Mouse (Mus musculus): Measurements from ENCODE around the gene Papola. TPM values are rescaled to one million over a fixed set of nuclear protein-coding genes. Genes with fewer than 3 reads are reported as not detected.

The Papola gene
- polyA plus RNA-seq, 2 experiments, result 165 to 171 TPM

GRCm38 (mm10) chr12:105844406-105844805 is 59.9 kb downstream of the Papola start:
- Histone ChIP-seq H3K4me3 (replicated peaks; ENCODE audit: low read length) (no peak overlapping the region), H3K27me3 (ENCODE audit: control insufficient read depth, insufficient read depth, low read length) (no peaks in the 10 kb centered on the region), H3K27ac (replicated peaks; ENCODE audit: low read depth, low read length) (no peak overlapping the region), H3K36me3 (ENCODE audit: control insufficient read depth, insufficient read depth, low read length) (peaks cover 29% of the 10 kb centered on the region), H3K4me2 (replicated peaks; ENCODE audit: low read depth, low read length, severe bottlenecking) (no peak overlapping the region), H3K4me1 (ENCODE audit: control insufficient read depth, insufficient read depth, low read length) (peaks cover 10% of the 10 kb centered on the region), H3K9ac (ENCODE audit: low read depth, low read length, severe bottlenecking) (no peak overlapping the region), H3K9me3 (ENCODE audit: control insufficient read depth, low read length) (no peaks in the 10 kb centered on the region)
- TF ChIP-seq POLR2A (IDR thresholded peaks at IDR 0.05; ENCODE audit: borderline replicate concordance, extremely low read depth, insufficient read depth, insufficient read length), result no peak
- DNase-seq (ENCODE audit: low spot score) (no peak), ATAC-seq (ENCODE audit: low FRiP score, low read depth) (no peak)
- WGBS, result 89% methylated on average over 4 of the region's 4 CpGs

- peak; percentile 52 for DNase-seq (ENCODE audit: low spot score)
- TF ChIP-seq POLR2A (IDR thresholded peaks at IDR 0.05; ENCODE audit: borderline replicate concordance, extremely low read depth, insufficient read depth, insufficient read length), result no peak
- 24% methylated on average over 8 of the region's 8 CpGs for WGBS
- H3K4me1 ChIP-seq (ENCODE audit: control insufficient read depth, insufficient read depth, low read length), result peaks cover 10% of the 10 kb centered on the region
- H3K9ac ChIP-seq (ENCODE audit: low read depth, low read length, severe bottlenecking), result no peak overlapping the region
- H3K4me3 ChIP-seq (replicated peaks; ENCODE audit: low read length), result no peak overlapping the region
- ATAC-seq (ENCODE audit: low FRiP score, low read depth), result peak; percentile 24; the same call in 1 of the 2 replicates
- H3K4me2 ChIP-seq (replicated peaks; ENCODE audit: low read depth, low read length, severe bottlenecking), result no peak overlapping the region
- H3K36me3 ChIP-seq (ENCODE audit: control insufficient read depth, insufficient read depth, low read length), result 0 out of 2 replicates have a peak, but pooled peaks cover 2% of the 10 kb centered on the region
- H3K27ac ChIP-seq (replicated peaks; ENCODE audit: low read depth, low read length), result no peak overlapping the region
- no peaks in the 10 kb centered on the region for H3K27me3 ChIP-seq (ENCODE audit: control insufficient read depth, insufficient read depth, low read length)
- H3K9me3 ChIP-seq (ENCODE audit: control insufficient read depth, low read length), result no peaks in the 10 kb centered on the region
Observed at GRCm38 (mm10) chr12:105849102-105849501, 64.6 kb downstream of the Papola start.

GRCm38 (mm10) chr12:105850675-105851074 is 66.2 kb downstream of the Papola start:
- Histone ChIP-seq H3K27me3 (ENCODE audit: control insufficient read depth, insufficient read depth, low read length) (no peaks in the 10 kb centered on the region), H3K27ac (replicated peaks; ENCODE audit: low read depth, low read length) (no peak overlapping the region), H3K9me3 (ENCODE audit: control insufficient read depth, low read length) (no peaks in the 10 kb centered on the region), H3K36me3 (ENCODE audit: control insufficient read depth, insufficient read depth, low read length) (no peaks in the 10 kb centered on the region), H3K4me3 (replicated peaks; ENCODE audit: low read length) (no peak overlapping the region), H3K9ac (ENCODE audit: low read depth, low read length, severe bottlenecking) (no peak overlapping the region), H3K4me1 (ENCODE audit: control insufficient read depth, insufficient read depth, low read length) (peaks cover 10% of the 10 kb centered on the region), H3K4me2 (replicated peaks; ENCODE audit: low read depth, low read length, severe bottlenecking) (no peak overlapping the region)
- 79% methylated on average over 9 of the region's 9 CpGs for WGBS
- ATAC-seq (ENCODE audit: low FRiP score, low read depth), result peak; percentile 34; the same call in 1 of the 2 replicates
- DNase-seq (ENCODE audit: low spot score), result no peak
- TF ChIP-seq POLR2A (IDR thresholded peaks at IDR 0.05; ENCODE audit: borderline replicate concordance, extremely low read depth, insufficient read depth, insufficient read length), result no peak

GRCm38 (mm10) chr12:105852798-105853197 is 68.3 kb downstream of the Papola start:
- 68% methylated on average over 7 of the region's 7 CpGs for WGBS
- no peak for TF ChIP-seq POLR2A (IDR thresholded peaks at IDR 0.05; ENCODE audit: borderline replicate concordance, extremely low read depth, insufficient read depth, insufficient read length)

GRCm38 (mm10) chr12:105854639-105855038 is 70.1 kb downstream of the Papola start:
- ATAC-seq (ENCODE audit: low FRiP score, low read depth), result no peak
- TF ChIP-seq POLR2A (IDR thresholded peaks at IDR 0.05; ENCODE audit: borderline replicate concordance, extremely low read depth, insufficient read depth, insufficient read length), result no peak
- Histone ChIP-seq H3K27me3 (ENCODE audit: control insufficient read depth, insufficient read depth, low read length) (no peaks in the 10 kb centered on the region), H3K27ac (replicated peaks; ENCODE audit: low read depth, low read length) (no peak overlapping the region), H3K9ac (ENCODE audit: low read depth, low read length, severe bottlenecking) (no peak overlapping the region), H3K36me3 (ENCODE audit: control insufficient read depth, insufficient read depth, low read length) (no peaks in the 10 kb centered on the region), H3K4me3 (replicated peaks; ENCODE audit: low read length) (no peak overlapping the region), H3K4me1 (ENCODE audit: control insufficient read depth, insufficient read depth, low read length) (no peaks in the 10 kb centered on the region), H3K9me3 (ENCODE audit: control insufficient read depth, low read length) (no peaks in the 10 kb centered on the region), H3K4me2 (replicated peaks; ENCODE audit: low read depth, low read length, severe bottlenecking) (no peak overlapping the region)
- DNase-seq (ENCODE audit: low spot score), result peak; percentile 38
- WGBS, result 28% methylated on average over 6 of the region's 6 CpGs

More at GRCm38 (mm10) chr12:105852798-105853197, 68.3 kb downstream of the Papola start:
- DNase-seq (ENCODE audit: low spot score) (no peak), ATAC-seq (ENCODE audit: low FRiP score, low read depth) (no peak)
- H3K4me2 ChIP-seq (replicated peaks; ENCODE audit: low read depth, low read length, severe bottlenecking), result no peak overlapping the region
- H3K27ac ChIP-seq (replicated peaks; ENCODE audit: low read depth, low read length), result no peak overlapping the region
- no peaks in the 10 kb centered on the region for H3K27me3 ChIP-seq (ENCODE audit: control insufficient read depth, insufficient read depth, low read length)
- H3K9ac ChIP-seq (ENCODE audit: low read depth, low read length, severe bottlenecking), result no peak overlapping the region
- no peaks in the 10 kb centered on the region for H3K9me3 ChIP-seq (ENCODE audit: control insufficient read depth, low read length)
- no peak overlapping the region for H3K4me3 ChIP-seq (replicated peaks; ENCODE audit: low read length)
- peaks cover 10% of the 10 kb centered on the region for H3K4me1 ChIP-seq (ENCODE audit: control insufficient read depth, insufficient read depth, low read length)
- H3K36me3 ChIP-seq (ENCODE audit: control insufficient read depth, insufficient read depth, low read length), result no peaks in the 10 kb centered on the region
